Mouse (Mus musculus): Measurements from ENCODE around the gene Pdcd6.

Pdcd6 gene

DNA sequence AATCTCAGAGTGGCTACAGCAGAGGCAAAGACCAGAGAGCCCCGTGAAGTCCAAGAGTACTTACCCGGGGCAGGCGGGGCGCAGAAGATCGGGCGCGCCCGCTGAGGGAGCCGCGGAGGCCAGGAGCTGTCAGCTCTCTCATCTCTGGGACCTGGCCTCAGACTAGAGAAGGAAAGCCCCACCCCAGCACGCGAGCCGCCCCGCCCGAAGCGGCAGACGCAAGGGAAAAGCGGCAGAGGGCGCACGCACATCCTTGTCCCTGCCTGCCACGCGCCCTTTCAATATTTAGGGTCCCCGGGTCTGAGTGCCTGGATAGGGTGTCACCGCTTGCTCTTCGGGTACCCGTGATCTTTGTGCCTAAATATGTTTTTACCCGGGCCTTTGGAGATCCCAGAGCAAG, 25.2 kb downstream of the Pdcd6 start, which contains the start of gene Ahrr:
Gene Ahrr, minus strand, starts transcription at position 165 of the 400 bp plus-strand sequence.
- in situ Hi-C loops (cut with MboI; ENCODE audit: unreplicated experiment in 2 of 2), result no loop called here

DNA sequence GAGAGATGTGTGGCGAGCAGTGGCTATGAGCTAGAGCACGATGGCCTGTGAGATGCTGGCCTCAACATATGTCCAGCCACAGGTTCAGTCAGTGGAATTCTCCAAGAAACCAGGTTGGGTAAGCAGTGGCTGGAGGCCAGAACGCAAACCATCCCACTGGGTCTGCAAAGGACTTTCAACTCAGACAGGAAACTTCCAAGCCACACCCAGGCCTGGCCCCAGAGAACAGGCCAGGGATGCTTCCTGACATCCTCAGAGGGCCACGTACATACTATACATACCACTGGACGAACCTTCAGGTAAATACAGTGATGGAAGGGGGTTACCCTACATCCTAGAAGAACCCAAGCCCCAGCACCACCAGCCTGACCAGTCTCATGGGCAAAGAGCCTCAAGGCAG, 27.7 kb downstream of the Pdcd6 start:
- in situ Hi-C loops (cut with MboI; ENCODE audit: unreplicated experiment in 2 of 2), result no loop called here

GRCm38 (mm10) chr13:74282299-74282698, 35.1 kb downstream of the Pdcd6 start:
- in situ Hi-C loops (cut with MboI; ENCODE audit: unreplicated experiment in 2 of 2), result no loop called here

- in situ Hi-C loops (cut with MboI; ENCODE audit: unreplicated experiment in 2 of 2), result no loop called here
Observed at GRCm38 (mm10) chr13:74275726-74276125, 41.7 kb downstream of the Pdcd6 start.

- in situ Hi-C loops (cut with MboI; ENCODE audit: unreplicated experiment in 2 of 2), result no loop called here
Observed at GRCm38 (mm10) chr13:74260231-74260992, 57.0 kb downstream of the Pdcd6 start.

GRCm38 (mm10) chr13:74259460-74260230, 57.7 kb downstream of the Pdcd6 start:
- in situ Hi-C loops (cut with MboI; ENCODE audit: unreplicated experiment in 2 of 2), result loop anchor here in 1 of 2 experiments (5.0 kb wide), 1 partner anchor 47 kb away; no protein-coding TSS in a partner anchor

Measured in v-Abl transformed pro-B cells (cell line).